Mouse (Mus musculus) megakaryocyte, embryonic 14.5 days (primary cell): ENCODE results near the gene Sbf1. TPM values are rescaled to one million over a fixed set of nuclear protein-coding genes. Genes with fewer than 3 reads are reported as not detected.
A peak's percentile ranks its signal among the peaks of the same experiment; 100 is the strongest.

ENCODE experiments used
- H3K27me3 ChIP-seq: replicated peaks from 2 replicates; pipeline ENCODE3; 2012; ENCODE audit warnings: inconsistent platforms
- H3K36me3 ChIP-seq: replicated peaks from 2 replicates; pipeline ENCODE3; 2012; ENCODE audit warnings: low read length, inconsistent platforms, mixed read lengths
- H3K4me1 ChIP-seq: 2 replicates; pipeline ENCODE4 v1.6.1; 2012; ENCODE audit warnings: inconsistent platforms
- H3K4me3 ChIP-seq: replicated peaks from 2 replicates; pipeline ENCODE3; 2012; ENCODE audit warnings: moderate library complexity, mild to moderate bottlenecking, inconsistent platforms
- H3K9me3 ChIP-seq: 2 replicates; pipeline ENCODE4 v1.6.1; 2012; ENCODE audit warnings: inconsistent platforms
- FLI1 ChIP-seq: IDR thresholded peaks from 2 replicates; pipeline ENCODE4 v1.6.1; 2012; ENCODE audit warnings: low read length, inconsistent platforms, mixed read lengths
- GATA1 ChIP-seq: IDR thresholded peaks from 3 replicates; pipeline ENCODE4 v1.6.1; 2012; ENCODE audit warnings: mixed read lengths, low read length, inconsistent platforms, borderline replicate concordance
- polyA plus RNA-seq: library from polyadenylated mRNA; stranded (reverse); fragments of >175 nt; gene quantifications from 2 replicates; pipeline ENCODE4 v1.2.3, GENCODE M21; 2012; ENCODE audit warnings: low replicate concordance; ENCODE audit not compliant: insufficient read depth

Gene Sbf1
- polyA plus RNA-seq, 1 experiment = 172 TPM

- no peaks in the 10 kb centered on the region for H3K9me3 ChIP-seq
- H3K36me3 ChIP-seq = peaks cover 99% of the 10 kb centered on the region
- H3K4me3 ChIP-seq = no peak overlapping the region
- H3K27me3 ChIP-seq = no peaks in the 10 kb centered on the region
- H3K4me1 ChIP-seq = peaks cover 31% of the 10 kb centered on the region
- TF ChIP-seq GATA1 (no peak), FLI1 (no peak)
These were observed 28.5 kb downstream of the Sbf1 start for GRCm38 (mm10) chr15:89286582-89286981.

GRCm38 (mm10) chr15:89286114-89286513, 29.0 kb downstream of the Sbf1 start:
- no peaks in the 10 kb centered on the region for H3K9me3 ChIP-seq
- no peak overlapping the region for H3K4me3 ChIP-seq
- H3K27me3 ChIP-seq = no peaks in the 10 kb centered on the region
- peaks cover 31% of the 10 kb centered on the region for H3K4me1 ChIP-seq
- TF ChIP-seq GATA1 (no peak), FLI1 (no peak)
- peaks cover 99% of the 10 kb centered on the region for H3K36me3 ChIP-seq

- H3K4me1 ChIP-seq = peaks cover 31% of the 10 kb centered on the region
- no peaks in the 10 kb centered on the region for H3K9me3 ChIP-seq
- H3K27me3 ChIP-seq = no peaks in the 10 kb centered on the region
- H3K4me3 ChIP-seq = peak overlapping the region; percentile 17
- TF ChIP-seq FLI1 = no peak
- no peak for TF ChIP-seq GATA1
- H3K36me3 ChIP-seq = peaks cover 99% of the 10 kb centered on the region
These were observed 29.6 kb downstream of the Sbf1 start for GRCm38 (mm10) chr15:89285478-89285877.

- no peak for TF ChIP-seq FLI1
- TF ChIP-seq GATA1 = no peak
- H3K4me1 ChIP-seq = peaks cover 31% of the 10 kb centered on the region
- peaks cover 100% of the 10 kb centered on the region for H3K36me3 ChIP-seq
- no peaks in the 10 kb centered on the region for H3K9me3 ChIP-seq
- no peaks in the 10 kb centered on the region for H3K27me3 ChIP-seq
- H3K4me3 ChIP-seq = no peak overlapping the region
These were observed 30.1 kb downstream of the Sbf1 start for GRCm38 (mm10) chr15:89285004-89285403.

- Histone ChIP-seq H3K4me3 (no peak overlapping the region), H3K27me3 (no peaks in the 10 kb centered on the region), H3K4me1 (peaks cover 31% of the 10 kb centered on the region), H3K36me3 (peaks cover 100% of the 10 kb centered on the region), H3K9me3 (no peaks in the 10 kb centered on the region)
- TF ChIP-seq FLI1 (no peak), GATA1 (no peak)
These were observed 31.0 kb downstream of the Sbf1 start for GRCm38 (mm10) chr15:89284094-89284493.

- H3K27me3 ChIP-seq = no peaks in the 10 kb centered on the region
- peaks cover 100% of the 10 kb centered on the region for H3K36me3 ChIP-seq
- no peak for TF ChIP-seq FLI1
- no peak for TF ChIP-seq GATA1
- peaks cover 18% of the 10 kb centered on the region for H3K4me1 ChIP-seq
- no peak overlapping the region for H3K4me3 ChIP-seq
- no peaks in the 10 kb centered on the region for H3K9me3 ChIP-seq
These were observed 32.6 kb downstream of the Sbf1 start for GRCm38 (mm10) chr15:89282546-89282945.

- no peaks in the 10 kb centered on the region; the same call in 1 of the 2 replicates for H3K4me1 ChIP-seq
- no peak overlapping the region for H3K4me3 ChIP-seq
- no peak for TF ChIP-seq FLI1
- TF ChIP-seq GATA1 = no peak
- no peaks in the 10 kb centered on the region for H3K27me3 ChIP-seq
- H3K36me3 ChIP-seq = peaks cover 88% of the 10 kb centered on the region
- H3K9me3 ChIP-seq = no peaks in the 10 kb centered on the region
These were observed 37.7 kb downstream of the Sbf1 start for GRCm38 (mm10) chr15:89277366-89277765.

GRCm38 (mm10) chr15:89275497-89275896, 39.6 kb downstream of the Sbf1 start:
- Histone ChIP-seq H3K36me3 (peaks cover 77% of the 10 kb centered on the region), H3K4me1 (no peaks in the 10 kb centered on the region; the same call in 1 of the 2 replicates), H3K27me3 (no peaks in the 10 kb centered on the region), H3K4me3 (no peak overlapping the region), H3K9me3 (no peaks in the 10 kb centered on the region)
- TF ChIP-seq GATA1 (no peak), FLI1 (no peak)

GRCm38 (mm10) chr15:89264485-89264884, 50.6 kb downstream of the Sbf1 start:
- Histone ChIP-seq H3K4me3 (no peak overlapping the region), H3K27me3 (no peaks in the 10 kb centered on the region), H3K36me3 (peaks cover 66% of the 10 kb centered on the region), H3K9me3 (no peaks in the 10 kb centered on the region), H3K4me1 (peaks cover 4% of the 10 kb centered on the region; the same call in 1 of the 2 replicates)
- TF ChIP-seq FLI1 (no peak), GATA1 (no peak)

- no peaks in the 10 kb centered on the region for H3K9me3 ChIP-seq
- peaks cover 74% of the 10 kb centered on the region for H3K36me3 ChIP-seq
- no peaks in the 10 kb centered on the region for H3K27me3 ChIP-seq
- TF ChIP-seq FLI1 (no peak), GATA1 (no peak)
- H3K4me3 ChIP-seq = no peak overlapping the region
- H3K4me1 ChIP-seq = peaks cover 6% of the 10 kb centered on the region; the same call in 1 of the 2 replicates
These were observed 56.1 kb downstream of the Sbf1 start for GRCm38 (mm10) chr15:89258997-89259396.

GRCm38 (mm10) chr15:89255330-89255729, 59.8 kb downstream of the Sbf1 start:
- Histone ChIP-seq H3K4me1 (peaks cover 13% of the 10 kb centered on the region; the same call in 1 of the 2 replicates), H3K27me3 (no peaks in the 10 kb centered on the region), H3K4me3 (no peak overlapping the region), H3K9me3 (no peaks in the 10 kb centered on the region), H3K36me3 (peaks cover 72% of the 10 kb centered on the region)
- no peak for TF ChIP-seq GATA1
- TF ChIP-seq FLI1 = no peak
